Mouse (Mus musculus) testis, adult 2 months (tissue): ENCODE measurements at regions not wholly inside any gene's neighbourhood (a gene's known extent, or its start where the extent isn't known, plus 50 kb on each side); places are given as distances from the start of the nearest gene placed in this dataset.

Experiments
- H3K27ac ChIP-seq: fragments of 200-500 bp; 2 replicates; pipeline ENCODE4 v1.5.1; 2012; ENCODE audit warnings: low read depth, low read length; ENCODE audit not compliant: control insufficient read depth, insufficient read depth
- H3K27me3 ChIP-seq: fragments of 200-500 bp; 2 replicates; pipeline ENCODE4 v1.6.1; 2012; ENCODE audit warnings: mild to moderate bottlenecking, low read length, moderate library complexity; ENCODE audit not compliant: control insufficient read depth, insufficient read depth
- H3K36me3 ChIP-seq: fragments of 200-500 bp; 2 replicates; pipeline ENCODE4 v1.6.1; 2012; ENCODE audit warnings: mild to moderate bottlenecking, low read length; ENCODE audit not compliant: control insufficient read depth, insufficient read depth
- H3K4me1 ChIP-seq: fragments of 200-500 bp; 2 replicates; pipeline ENCODE4 v1.6.1; 2012; ENCODE audit warnings: low read length; ENCODE audit not compliant: control insufficient read depth, insufficient read depth
- H3K4me3 ChIP-seq: fragments of 200-500 bp; 2 replicates; pipeline ENCODE4 v1.5.1; 2012; ENCODE audit warnings: low read depth, mild to moderate bottlenecking, low read length, moderate library complexity, mixed read lengths; ENCODE audit not compliant: control insufficient read depth
- CTCF ChIP-seq: fragments of 200-500 bp; IDR thresholded peaks from 2 replicates; pipeline ENCODE4 v1.5.1; 2012; ENCODE audit warnings: low read depth, mild to moderate bottlenecking, inconsistent platforms, low read length, moderate library complexity; ENCODE audit not compliant: control insufficient read depth, insufficient read depth, insufficient replicate concordance
- POLR2A ChIP-seq: fragments of 200-500 bp; IDR thresholded peaks from 2 replicates; pipeline ENCODE4 v1.6.1; 2012; ENCODE audit warnings: low read depth, mild to moderate bottlenecking, inconsistent platforms, low read length, moderate library complexity; ENCODE audit not compliant: control insufficient read depth

DNA sequence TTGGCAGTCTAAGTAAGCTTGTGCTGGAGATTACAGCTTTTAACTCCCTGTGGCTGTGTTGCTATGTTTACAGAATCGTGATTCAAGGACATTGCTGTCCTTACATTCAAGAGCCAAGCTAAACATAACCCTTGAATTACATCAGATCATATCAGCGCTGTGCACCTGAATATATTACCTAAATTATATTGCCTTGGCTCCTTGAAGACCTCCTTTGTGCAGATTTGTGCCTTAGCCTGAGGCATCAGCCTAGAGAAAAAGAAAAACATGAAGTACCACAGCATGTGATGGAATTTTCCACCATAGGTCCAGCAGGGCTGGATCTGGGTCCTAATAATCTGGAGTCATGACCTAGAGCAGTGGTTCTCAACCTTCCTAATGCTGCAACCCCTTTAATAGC lies 189.8 kb upstream of the Tsc22d2 start:
- no peak overlapping the region for H3K4me3 ChIP-seq
- H3K27me3 ChIP-seq, result no peaks in the 10 kb centered on the region
- H3K4me1 ChIP-seq, result no peaks in the 10 kb centered on the region
- no peak overlapping the region for H3K27ac ChIP-seq
- no peak for TF ChIP-seq CTCF
- no peak for TF ChIP-seq POLR2A
- H3K36me3 ChIP-seq, result no peaks in the 10 kb centered on the region

DNA sequence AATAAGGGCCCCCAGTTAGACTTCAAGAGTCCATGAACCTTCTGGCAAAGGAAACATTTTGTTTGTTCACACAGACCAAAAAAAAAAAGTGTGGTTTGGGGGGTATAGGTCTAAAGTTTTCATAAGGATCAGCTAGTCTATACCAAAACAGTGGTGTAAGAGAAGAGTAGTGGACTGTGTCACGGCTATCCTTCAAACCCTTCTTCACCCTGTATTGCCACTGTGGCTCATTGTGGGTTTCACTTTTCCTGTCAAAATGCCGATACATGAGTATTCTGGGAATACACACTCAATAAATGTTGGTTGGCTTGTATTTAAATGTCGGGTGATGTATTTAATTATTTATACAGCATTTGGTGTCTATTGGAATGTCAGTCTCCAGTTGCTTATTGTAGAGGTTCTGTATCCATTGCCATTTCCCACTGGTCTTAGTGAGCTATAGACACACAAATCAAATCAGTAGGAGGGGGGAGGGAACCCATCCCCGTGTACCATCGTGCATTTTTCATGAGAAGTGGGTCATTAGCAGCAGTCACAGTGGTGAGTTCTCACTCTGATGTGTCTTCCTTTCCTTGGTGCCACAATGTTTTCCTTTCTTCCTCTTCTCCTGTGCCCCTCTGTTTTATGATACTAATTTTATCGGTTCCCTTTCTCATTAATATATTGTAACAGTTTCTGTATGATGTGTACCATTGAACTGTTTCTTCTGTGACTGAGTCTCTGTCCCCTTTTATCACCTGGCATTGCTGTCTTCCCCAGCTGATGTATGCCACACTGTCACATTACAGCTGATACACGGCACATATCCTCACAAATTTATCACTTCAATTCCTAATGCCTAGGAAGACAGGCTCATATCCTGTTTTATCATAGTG lies 187.8 kb upstream of the Tsc22d2 start:
- TF ChIP-seq CTCF (no peak), POLR2A (no peak)
- H3K4me1 ChIP-seq, result no peaks in the 10 kb centered on the region
- H3K27me3 ChIP-seq, result no peaks in the 10 kb centered on the region
- no peaks in the 10 kb centered on the region for H3K36me3 ChIP-seq
- H3K27ac ChIP-seq, result no peak overlapping the region
- no peak overlapping the region for H3K4me3 ChIP-seq

DNA sequence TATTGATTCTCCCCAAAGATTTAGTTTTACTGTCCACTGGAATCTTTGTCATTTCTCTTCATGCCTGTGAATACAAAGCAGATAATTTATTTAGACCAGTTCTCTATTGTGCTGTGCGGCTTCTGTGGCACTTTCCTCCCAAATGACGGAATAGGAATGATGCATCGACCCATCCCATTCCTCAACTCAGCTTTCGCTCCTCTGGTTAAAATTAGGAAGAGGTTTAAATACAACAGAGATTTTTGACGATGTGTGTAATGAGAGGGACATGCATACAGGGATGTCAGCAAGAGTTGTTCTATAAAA lies 187.2 kb upstream of the Tsc22d2 start:
- H3K4me3 ChIP-seq, result no peak overlapping the region
- H3K27me3 ChIP-seq, result no peaks in the 10 kb centered on the region
- no peaks in the 10 kb centered on the region for H3K36me3 ChIP-seq
- H3K4me1 ChIP-seq, result no peaks in the 10 kb centered on the region
- TF ChIP-seq POLR2A (no peak), CTCF (no peak)
- H3K27ac ChIP-seq, result no peak overlapping the region

DNA sequence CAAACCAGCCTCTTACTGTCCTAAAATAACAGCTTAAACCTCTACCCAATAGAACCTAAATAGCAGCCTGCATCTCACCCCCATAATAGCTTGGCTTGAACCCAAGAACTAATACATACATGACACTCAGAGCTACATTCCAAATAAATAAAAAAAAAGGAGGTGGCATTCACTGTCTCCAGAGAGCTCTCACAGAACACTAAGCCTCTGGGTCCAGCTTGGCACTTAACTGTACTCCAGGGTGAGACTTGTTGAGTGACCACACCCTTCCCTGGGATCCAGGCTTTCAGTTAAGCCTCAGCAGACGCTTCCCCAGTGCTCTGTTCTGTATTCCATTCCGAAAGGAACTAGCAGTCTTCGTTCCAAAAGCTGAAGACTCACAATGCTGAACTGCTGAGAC lies 186.3 kb upstream of the Tsc22d2 start:
- H3K27me3 ChIP-seq, result no peaks in the 10 kb centered on the region
- no peaks in the 10 kb centered on the region for H3K4me1 ChIP-seq
- H3K36me3 ChIP-seq, result no peaks in the 10 kb centered on the region
- H3K27ac ChIP-seq, result no peak overlapping the region
- TF ChIP-seq POLR2A (no peak), CTCF (no peak)
- no peak overlapping the region for H3K4me3 ChIP-seq

DNA sequence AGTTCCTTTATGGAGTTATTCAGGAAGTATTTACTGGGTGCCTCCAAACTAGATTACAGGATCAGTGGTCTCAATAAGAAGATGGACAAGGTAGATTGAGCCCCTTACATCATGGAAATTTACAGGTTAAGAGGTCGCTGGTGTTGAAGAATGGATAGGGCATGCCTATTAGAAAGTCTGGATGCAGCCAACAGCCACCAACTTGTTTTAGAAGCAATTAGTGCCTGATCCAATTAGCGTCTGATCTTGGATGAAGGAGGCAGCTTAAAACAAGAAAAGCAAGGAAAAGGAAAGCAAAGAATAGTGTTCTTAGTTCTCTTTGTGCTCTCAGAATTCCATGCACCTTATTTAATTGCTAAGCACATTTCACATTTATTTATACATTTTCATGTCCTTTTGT lies 182.8 kb upstream of the Tsc22d2 start:
- Histone ChIP-seq H3K4me1 (no peaks in the 10 kb centered on the region), H3K4me3 (no peak overlapping the region), H3K27ac (no peak overlapping the region), H3K36me3 (no peaks in the 10 kb centered on the region), H3K27me3 (no peaks in the 10 kb centered on the region)
- TF ChIP-seq POLR2A (no peak), CTCF (no peak)

DNA sequence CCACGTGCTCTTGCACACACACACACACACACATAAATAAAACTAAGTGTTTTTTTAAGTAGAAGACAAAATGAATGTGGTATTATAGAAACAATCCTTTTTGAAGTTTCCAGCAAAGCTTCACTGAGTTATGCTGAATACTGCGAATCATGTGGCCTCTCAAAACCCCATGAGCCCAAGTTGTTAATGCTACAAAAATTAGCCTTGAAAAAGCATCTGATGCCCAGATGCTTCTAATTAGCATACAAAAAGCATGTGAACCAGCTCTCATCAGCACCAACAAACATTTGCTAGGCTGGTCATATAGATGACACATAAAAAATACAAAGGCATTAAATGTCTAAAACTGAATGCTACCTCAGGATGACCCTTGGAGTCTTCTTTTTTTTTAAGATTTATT lies 181.2 kb upstream of the Tsc22d2 start:
- 0 out of 2 replicates have a peak, but pooled peaks cover 2% of the 10 kb centered on the region for H3K4me1 ChIP-seq
- H3K27me3 ChIP-seq, result no peaks in the 10 kb centered on the region
- H3K36me3 ChIP-seq, result no peaks in the 10 kb centered on the region
- H3K4me3 ChIP-seq, result no peak overlapping the region
- TF ChIP-seq POLR2A (no peak), CTCF (no peak)
- H3K27ac ChIP-seq, result no peak overlapping the region

DNA sequence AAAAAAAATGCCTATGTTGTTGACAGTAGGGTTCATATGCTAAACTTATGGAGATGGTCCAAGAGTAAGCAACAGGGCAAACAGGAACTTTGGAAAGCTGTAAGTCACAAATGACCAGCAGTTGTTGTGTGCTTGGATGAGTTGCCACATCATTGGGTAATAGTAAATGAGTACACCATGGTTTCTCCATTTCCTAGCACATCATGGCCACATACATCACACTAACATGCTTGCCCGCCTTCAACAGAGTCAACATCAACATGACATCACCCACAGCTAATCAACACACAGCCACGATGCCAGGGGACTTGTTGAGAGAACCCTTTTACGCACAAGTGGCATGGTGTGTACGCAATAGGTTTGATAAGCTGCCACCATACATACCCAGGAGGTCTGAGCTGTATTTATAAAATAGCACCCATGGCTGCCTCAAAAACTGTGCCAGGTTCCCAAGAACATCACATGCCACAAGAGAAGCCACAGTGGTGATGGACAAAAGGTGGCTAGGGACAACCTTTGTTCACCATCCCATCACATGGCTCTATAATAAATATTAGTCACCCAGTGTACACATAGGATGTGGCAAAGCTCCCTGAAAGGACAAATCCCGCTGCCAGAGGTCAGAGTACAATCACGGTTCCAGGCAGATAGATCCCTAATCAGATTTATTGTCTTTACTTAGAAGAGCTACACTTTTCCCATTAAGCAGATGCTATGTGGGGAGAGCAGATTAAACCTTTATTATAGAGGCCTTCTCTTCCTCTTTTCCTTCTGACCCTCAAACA lies 179.5 kb upstream of the Tsc22d2 start:
- H3K4me3 ChIP-seq, result no peak overlapping the region
- no peaks in the 10 kb centered on the region for H3K27me3 ChIP-seq
- no peak for TF ChIP-seq CTCF
- H3K27ac ChIP-seq, result no peak overlapping the region
- no peaks in the 10 kb centered on the region for H3K36me3 ChIP-seq
- H3K4me1 ChIP-seq, result 0 out of 2 replicates have a peak, but pooled peaks cover 2% of the 10 kb centered on the region

DNA sequence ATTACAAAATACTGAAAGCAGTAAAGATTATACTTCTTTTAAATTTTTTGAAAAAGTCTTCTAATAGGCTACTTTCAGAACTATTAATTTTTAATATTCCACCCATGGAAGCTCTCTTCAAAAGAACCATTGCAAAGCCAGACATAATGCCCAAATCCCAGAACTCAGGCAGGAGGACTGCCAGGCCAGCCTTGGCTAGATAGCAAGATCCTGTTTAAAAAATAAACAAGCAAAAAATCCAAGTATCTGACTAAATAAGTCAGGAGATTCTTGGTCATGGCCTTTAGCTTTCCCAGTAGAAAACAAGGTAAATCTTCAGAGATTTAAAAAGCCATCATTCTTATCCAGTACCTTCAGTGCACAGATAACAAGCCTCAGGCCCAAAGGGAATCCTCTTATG lies 176.4 kb upstream of the Tsc22d2 start:
- H3K36me3 ChIP-seq, result no peaks in the 10 kb centered on the region
- H3K4me1 ChIP-seq, result 0 out of 2 replicates have a peak, but pooled peaks cover 2% of the 10 kb centered on the region
- no peak overlapping the region for H3K27ac ChIP-seq
- TF ChIP-seq CTCF, result no peak
- no peak for TF ChIP-seq POLR2A
- no peaks in the 10 kb centered on the region for H3K27me3 ChIP-seq
- no peak overlapping the region for H3K4me3 ChIP-seq
